Mouse (Mus musculus) gastrocnemius, postnatal 10 days (tissue): Measurements from ENCODE around the gene R3hdm4. TPM values are rescaled to one million over a fixed set of nuclear protein-coding genes. Genes with fewer than 3 reads are reported as not detected.
"Not testable (repeated sequence)": the region's sequence is repeated elsewhere in the genome, so short reads cannot be mapped to it uniquely, and the experiment has no call there.

Experiments
- DNase-seq: peaks from one replicate; pipeline ENCODE4 v3.0.0; 2021; ENCODE audit warnings: mixed read lengths
- long read RNA-seq, 2 experiments: library from polyadenylated mRNA; stranded (forward); transcript quantifications; one replicate each; pipeline ENCODE4 v2.0.0; 2021
- total RNA-seq, 2 experiments: library from RNA; stranded (reverse); gene quantifications; 2 replicates each; pipeline ENCODE4 v1.2.3; 2021

R3hdm4 gene
- 100 to 1,000 TPM; 101 to 108 TPM for total RNA-seq
- long read RNA-seq, experiment 1, transcript R3hdm4-201 (8 exons, 1,898 nt), result major isoform, 158 of 194 reads
- long read RNA-seq, experiment 1, partial matches to known transcripts, result 10 of 194 reads
- long read RNA-seq, experiment 1, other reads (novel, unspliced or antisense), result 26 of 194 reads
- long read RNA-seq, experiment 2, transcript R3hdm4-201 (8 exons, 1,898 nt), result major isoform, 111 of 137 reads
- long read RNA-seq, experiment 2, partial matches to known transcripts, result 6 of 137 reads
- long read RNA-seq, experiment 2, other reads (novel, unspliced or antisense), result 20 of 137 reads

DNA sequence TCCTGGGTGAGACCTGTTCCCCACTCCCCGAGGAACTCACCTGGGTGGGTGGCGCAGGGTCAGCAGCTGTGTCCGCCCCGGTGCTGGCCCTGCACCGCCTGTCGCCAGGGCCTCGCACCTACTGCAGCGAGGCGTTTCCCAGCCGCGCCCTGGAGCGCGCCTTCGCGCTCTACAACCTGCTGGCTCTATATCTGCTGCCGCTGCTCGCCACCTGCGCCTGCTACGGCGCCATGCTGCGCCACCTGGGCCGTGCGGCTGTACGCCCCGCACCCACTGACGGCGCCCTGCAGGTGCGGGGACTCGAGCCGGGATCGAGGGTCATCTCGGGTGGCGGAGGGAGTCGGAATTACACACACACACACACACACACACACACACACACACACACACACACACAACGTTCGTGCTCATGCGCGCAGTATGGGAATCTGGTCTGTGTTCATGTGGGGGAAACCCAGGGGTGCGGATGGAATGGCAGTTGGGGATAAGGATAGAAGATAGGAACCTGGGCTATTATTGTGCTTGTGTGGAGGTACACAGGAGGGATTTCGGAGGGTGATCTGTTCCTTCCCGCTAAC lies at the start of gene R3hdm4:
Gene R3hdm4, minus strand, starts transcription at position 251 of the 578 bp plus-strand sequence.
- no peak for DNase-seq

- no peak for DNase-seq
Measured at GRCm38 (mm10) chr10:79970415-79971182, 49.6 kb upstream of the R3hdm4 start, which contains the start of gene Grin3b. TSS of gene Grin3b (plus strand) at chr10:79970715.

DNA sequence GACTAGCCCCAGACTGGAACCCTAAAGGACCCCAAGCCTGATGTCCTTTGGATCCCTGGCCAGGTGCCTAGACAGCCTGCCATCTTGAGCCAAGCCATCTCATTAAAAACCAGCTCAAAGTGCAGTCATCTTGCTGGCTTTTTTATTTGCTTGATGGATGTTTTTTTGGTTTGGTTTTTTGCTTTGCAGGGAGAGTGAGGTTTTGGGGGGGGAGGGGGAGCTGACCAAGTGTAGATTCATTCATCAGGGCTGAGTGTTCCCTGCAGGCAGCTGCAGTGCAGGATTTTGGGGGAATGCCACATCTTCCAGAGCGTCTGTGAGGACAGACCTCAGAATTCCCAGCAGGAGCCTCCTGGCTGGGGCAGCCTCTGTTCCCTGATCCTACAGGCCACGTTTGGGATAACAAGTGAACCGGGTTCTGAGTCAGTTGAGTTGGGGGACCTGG lies 48.1 kb upstream of the R3hdm4 start:
- no peak for DNase-seq

GRCm38 (mm10) chr10:79968181-79968580 lies 47.2 kb upstream of the R3hdm4 start:
- DNase-seq, result no peak

GRCm38 (mm10) chr10:79966886-79967400 lies 45.9 kb upstream of the R3hdm4 start:
- DNase-seq, result no peak

DNA sequence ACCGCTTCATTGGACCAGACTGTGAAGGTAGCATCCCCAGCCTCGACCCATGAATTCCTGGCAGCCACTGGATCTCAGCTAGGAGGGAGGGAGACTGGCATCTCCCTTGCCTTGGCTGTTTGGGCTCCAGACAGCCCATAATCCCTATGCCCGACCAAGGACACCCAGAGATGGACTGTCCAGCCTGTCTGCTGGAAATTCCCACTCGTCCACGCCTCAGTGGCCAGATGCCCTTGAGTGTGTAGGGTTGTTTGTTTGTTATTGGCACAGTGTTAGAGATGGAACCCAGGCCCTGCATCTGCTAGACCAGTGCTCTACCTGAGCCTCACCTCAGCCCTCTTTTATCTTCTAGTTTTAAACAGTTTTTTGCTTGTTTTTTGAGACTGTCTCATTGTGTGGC lies 44.3 kb upstream of the R3hdm4 start:
- DNase-seq, result no peak

DNA sequence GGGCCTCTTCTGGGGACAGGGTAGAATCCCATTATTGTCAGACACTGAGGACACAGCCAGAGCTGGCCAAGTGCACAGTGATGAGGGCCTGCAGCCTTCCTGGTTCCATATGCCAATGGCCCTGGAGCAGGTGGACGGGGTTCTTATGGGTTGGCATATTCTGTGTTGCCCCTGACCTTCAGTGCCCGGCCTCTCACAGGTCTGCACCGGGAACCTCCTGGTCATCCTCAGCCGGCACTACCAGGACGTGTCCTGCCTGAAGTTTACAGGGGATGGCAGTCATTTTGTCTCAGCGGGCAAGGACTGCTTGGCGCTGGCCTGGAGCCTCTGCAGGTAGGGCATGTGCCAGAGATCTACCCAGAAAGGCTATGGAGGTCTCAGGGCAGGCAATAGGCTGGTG lies 43.7 kb upstream of the R3hdm4 start:
- no peak for DNase-seq

DNA sequence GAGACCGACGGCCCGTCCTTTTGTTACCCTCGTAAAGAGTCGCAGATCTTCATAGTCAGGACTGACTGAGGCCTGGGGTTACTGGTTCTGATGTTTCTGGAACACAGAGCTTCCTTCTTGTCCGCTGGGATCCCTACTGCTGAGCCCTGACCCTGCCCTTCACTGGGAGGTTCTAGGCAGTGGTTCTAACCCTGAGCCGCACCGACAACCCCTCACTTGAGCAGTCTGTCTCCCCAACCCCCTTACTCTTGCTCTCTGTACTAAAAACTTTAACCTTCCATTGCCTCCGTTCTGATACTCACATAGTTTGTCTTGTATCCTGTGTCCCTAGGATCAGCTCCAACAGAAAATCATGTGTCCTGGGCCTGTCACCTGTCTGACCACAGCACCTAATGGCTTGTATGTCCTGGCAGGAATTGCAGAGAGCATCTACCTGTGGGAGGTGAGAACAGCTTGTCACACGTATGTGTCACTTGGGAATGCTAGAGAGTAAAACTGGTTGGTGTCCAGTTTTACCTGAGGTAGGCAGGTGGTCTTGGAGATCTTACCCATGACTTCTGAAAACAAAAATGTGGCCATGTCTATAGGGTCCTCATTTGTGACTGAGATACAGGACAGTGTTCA lies 39.8 kb upstream of the R3hdm4 start:
- no peak for DNase-seq

DNA sequence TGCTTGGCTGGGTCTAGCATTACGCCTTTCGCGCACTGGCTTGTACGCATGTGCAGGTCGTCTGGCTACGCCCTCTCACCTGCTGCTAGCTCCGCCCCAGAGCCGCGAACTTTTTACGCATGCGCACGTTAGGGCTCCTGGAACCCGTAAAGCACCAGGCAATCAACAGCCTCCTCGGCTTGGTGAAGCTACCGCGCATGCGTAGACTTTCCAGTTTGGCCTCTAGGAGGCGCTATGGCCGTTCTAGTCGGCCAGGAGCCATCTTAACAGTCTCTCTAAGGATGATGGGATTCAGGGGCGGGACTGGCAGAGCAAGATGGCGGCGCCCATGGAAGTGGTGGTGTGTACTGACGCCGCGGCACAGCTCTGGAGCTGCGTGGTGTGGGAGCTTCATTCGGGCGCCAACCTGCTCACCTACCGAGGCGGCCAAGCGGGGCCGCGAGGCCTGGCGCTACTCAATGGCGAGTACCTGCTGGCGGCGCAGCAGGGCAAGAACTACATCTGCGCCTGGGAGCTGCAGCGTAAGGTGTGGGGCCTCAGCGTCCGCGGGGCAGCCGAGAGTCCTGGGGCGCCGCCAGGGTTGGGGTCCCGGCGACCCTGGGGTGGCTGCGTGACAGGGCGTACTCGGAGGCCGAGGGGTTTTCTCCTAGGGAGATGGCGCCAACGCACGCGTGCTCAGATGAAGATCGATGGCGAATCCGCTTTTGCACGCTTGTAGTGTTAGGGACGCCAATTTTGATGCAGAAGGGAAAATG lies 39.0 kb upstream of the R3hdm4 start, which contains the start of gene Wdr18:
Gene Wdr18, plus strand, starts transcription at position 306 of the 755 bp plus-strand sequence.
- DNase-seq, result peak; percentile 98

DNA sequence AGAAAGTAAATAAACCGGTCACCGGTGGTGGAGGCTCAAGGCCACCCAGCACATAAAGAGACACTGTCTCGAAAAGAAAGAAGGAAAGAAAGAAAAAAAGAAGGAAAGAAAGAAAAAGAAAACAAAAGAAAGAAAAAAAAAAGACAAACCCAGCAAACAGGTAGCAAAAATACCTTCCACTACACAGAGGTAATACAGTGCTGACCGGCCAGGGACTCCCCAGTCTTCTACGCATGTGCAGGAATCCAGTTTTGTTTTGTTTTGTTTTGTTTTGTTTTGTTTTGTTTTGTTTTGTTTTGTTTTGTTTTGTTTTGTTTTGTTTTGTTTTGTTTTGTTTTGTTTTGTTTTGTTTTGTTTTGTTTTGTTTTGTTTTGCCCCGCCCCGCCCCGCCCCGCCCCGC lies 38.4 kb upstream of the R3hdm4 start:
- DNase-seq, result not testable (repeated sequence)

GRCm38 (mm10) chr10:79958140-79958816 lies 37.3 kb upstream of the R3hdm4 start:
- DNase-seq, result peak; percentile 80

DNA sequence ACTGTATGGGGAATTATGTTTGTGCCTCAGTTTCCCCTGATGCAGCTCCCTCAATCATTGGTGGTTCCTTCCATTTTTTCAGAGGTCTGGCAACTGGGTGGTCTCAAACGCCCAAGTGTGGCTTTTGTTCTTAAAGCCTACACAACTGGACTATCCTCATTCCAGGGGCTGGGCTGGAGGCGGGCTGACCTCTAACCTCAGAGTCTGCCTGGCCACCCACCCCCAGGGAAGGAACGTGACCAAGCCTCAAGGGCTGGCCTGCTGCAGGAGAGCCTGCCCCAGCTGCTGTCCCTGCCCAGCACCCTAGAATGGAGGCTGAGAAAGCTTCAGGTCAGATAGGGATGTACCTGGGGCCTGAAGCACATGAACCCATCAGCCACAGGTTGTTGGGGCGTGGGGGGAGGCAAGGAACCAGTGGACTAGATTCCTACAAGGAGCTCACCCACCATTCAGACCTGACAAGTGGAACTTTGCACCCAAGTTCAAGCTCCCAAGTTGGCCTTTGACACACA lies 35.7 kb upstream of the R3hdm4 start:
- DNase-seq, result no peak

DNA sequence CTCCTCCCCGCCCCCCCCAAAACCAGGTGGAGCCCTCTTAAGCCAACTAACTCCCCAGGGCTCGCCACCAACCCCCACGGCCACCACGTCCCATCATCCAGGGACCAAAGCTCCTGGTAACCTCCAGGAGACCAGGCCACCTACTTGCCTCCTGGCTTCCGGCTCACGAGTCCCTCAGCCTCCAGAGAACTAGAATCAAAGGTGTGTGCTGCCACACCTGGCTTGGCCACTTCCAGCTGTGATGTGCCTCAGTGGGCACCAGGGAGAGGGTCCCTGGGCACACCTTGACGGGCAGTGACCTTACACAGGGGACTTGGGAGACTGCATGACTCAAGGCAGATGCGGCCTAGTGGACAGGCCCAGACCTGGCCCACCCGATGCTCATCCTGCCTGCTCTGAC lies 34.7 kb upstream of the R3hdm4 start:
- no peak for DNase-seq

DNA sequence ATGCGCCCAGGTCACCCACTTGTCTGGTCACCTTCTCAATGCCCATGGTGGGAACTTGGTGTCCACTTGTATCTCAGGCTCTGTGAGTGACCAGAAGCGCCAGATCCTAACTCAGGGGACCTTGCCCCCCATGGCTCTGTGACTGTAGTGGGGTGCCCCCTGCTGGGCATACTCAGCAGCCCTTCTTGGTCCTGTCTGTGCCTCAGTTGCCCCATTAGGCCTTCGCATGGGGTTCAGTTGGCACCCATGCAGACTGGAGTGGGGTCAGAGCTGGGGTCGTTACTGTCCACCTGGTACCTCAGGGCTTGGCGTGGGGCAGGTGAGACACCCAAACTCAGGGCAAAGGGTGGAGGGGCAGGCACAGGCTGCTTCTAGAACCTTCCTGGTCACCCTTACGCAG lies 32.9 kb upstream of the R3hdm4 start:
- DNase-seq, result no peak

DNA sequence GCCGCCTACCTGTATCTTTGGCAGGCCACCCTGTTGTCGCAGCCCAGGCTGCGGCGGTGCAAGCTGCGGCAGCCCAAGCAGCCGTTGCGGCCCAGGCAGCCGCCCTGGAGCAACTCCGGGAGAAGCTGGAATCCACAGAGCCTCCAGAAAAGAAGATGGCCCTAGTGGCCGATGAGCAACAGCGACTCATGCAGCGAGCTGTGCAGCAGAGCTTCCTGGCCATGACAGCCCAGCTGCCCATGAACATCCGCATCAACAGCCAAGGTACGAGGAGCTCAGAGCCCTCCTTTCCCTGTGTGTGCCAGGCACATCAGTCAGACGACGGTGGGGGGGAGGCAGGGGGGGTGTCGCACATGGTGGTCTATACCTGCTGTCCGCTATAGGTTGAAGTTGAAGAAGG lies 29.7 kb upstream of the R3hdm4 start:
- DNase-seq, result no peak

GRCm38 (mm10) chr10:79949873-79950272 lies 28.9 kb upstream of the R3hdm4 start:
- no peak for DNase-seq

DNA sequence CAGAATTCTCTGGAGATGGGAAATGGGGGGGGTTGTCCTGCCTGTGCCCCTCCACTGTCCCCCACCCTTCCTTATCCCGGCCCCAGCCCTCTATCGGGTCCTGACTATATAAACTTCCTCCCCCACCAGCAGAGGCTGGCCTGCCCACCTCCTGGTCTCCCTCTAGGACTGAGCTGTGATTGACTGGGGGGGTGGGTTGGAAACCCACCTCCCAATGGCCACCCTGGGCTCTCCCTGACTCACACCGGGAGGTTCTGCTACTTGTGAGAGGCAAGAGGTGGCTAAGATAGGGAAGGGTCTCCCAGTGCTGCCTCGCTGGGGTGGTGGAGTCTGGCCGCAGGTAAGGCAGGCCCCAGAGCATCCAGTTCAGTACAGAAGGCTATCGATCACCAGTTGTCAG lies 26.5 kb upstream of the R3hdm4 start:
- DNase-seq, result no peak

GRCm38 (mm10) chr10:79946752-79947322 lies 25.8 kb upstream of the R3hdm4 start:
- DNase-seq, result no peak

DNA sequence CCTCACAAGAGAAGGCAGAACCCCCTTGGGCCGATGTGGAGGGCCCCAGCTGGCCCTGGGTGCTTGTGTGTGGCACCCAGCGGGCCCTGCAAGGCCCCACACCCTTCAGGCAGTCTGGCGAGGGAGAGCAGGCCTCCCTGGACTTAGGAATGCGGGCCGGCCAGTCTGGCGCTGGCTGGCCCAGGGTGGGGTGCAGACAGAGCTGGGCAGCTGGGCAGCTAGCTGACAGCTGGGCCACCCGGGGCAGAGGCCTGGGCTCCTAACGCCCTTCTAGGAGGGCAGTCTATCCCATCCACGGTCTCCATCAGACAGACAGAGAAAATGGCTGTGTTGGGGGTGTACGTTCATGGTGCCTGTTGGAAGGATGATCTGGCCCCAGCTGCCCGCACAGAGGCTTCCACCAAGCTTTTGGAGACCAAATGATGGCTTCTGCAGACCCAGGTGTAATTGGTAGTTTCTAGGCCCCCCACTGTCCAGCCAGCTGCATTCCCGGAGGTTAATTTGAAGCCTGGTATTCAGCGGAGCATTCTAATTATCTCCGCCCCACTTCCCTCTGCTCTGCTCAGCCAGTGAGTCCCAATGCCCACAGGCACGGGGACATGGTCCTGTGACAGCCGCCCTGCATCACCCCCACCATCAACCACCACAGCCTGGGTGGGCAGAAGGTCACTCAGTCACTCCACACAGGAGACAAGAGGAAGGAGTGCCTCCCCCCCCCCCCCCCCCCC lies 24.7 kb upstream of the R3hdm4 start:
- DNase-seq, result no peak

DNA sequence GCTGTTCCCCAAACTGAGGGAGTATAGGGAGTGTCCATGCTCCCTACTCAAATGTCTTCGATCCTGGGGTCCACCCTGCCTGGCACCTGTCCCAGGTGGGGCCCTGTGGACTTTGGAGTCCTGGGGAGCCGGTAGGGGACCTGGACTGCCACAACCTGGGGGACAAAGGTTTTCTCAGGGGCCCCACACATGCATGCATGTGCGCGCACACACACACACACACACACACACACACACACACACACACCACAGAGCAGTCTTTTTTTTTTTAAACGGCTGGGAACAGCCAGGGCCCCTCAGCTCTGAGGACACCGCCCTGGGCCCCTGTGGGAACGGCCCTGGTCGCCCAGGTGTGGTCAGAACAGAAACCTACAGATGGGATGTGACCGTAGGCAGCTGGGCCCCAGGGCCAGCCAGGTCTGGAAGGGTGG lies 22.5 kb upstream of the R3hdm4 start:
- no peak for DNase-seq
